Mouse (Mus musculus) cerebellum, adult 9-10 months (tissue): Measurements from ENCODE around the gene Mphosph10.
A peak's percentile ranks its signal among the peaks of the same experiment; 100 is the strongest.

Source experiments
- DNase-seq: peaks from one replicate; pipeline ENCODE4 v3.0.0; 2022

The Mphosph10 gene

GRCm38 (mm10) chr7:64392122-64392818 is at the start of gene Mphosph10, which contains the start of gene Mcee:
Mphosph10 (minus strand) TSS chr7:64392268.
Mcee (plus strand) TSS chr7:64392607.
- peak; percentile 93 for DNase-seq

GRCm38 (mm10) chr7:64440519-64440918 is 48.5 kb upstream of the Mphosph10 start:
- no peak for DNase-seq

- no peak for DNase-seq
Observed at GRCm38 (mm10) chr7:64439595-64440518, 47.8 kb upstream of the Mphosph10 start.

GRCm38 (mm10) chr7:64424861-64425260 is 32.8 kb upstream of the Mphosph10 start:
- peak; percentile 69 for DNase-seq

GRCm38 (mm10) chr7:64403989-64404388 is 11.9 kb upstream of the Mphosph10 start:
- no peak for DNase-seq

- no peak for DNase-seq
Observed at GRCm38 (mm10) chr7:64402452-64402851, 10.4 kb upstream of the Mphosph10 start.

- DNase-seq, result no peak
Observed at GRCm38 (mm10) chr7:64400725-64401124, 8.7 kb upstream of the Mphosph10 start.

GRCm38 (mm10) chr7:64392819-64393151 is 717 bp upstream of the Mphosph10 start:
- DNase-seq, result no peak

- peak; percentile 43 for DNase-seq
Observed at GRCm38 (mm10) chr7:64391479-64391878, 589 bp downstream of the Mphosph10 start.

GRCm38 (mm10) chr7:64373830-64374562 is 18.1 kb downstream of the Mphosph10 start, which contains the start of gene Fan1:
Fan1 (minus strand) TSS chr7:64374095.
- DNase-seq, result peak; percentile 85

- no peak for DNase-seq
Observed at GRCm38 (mm10) chr7:64373147-64373829, 18.8 kb downstream of the Mphosph10 start.

GRCm38 (mm10) chr7:64371940-64372878 is 19.9 kb downstream of the Mphosph10 start:
- no peak for DNase-seq

GRCm38 (mm10) chr7:64369841-64370240 is 22.2 kb downstream of the Mphosph10 start:
- DNase-seq, result no peak

GRCm38 (mm10) chr7:64365863-64366262 is 26.2 kb downstream of the Mphosph10 start:
- DNase-seq, result no peak

GRCm38 (mm10) chr7:64360586-64360945 is 31.5 kb downstream of the Mphosph10 start:
- no peak for DNase-seq

GRCm38 (mm10) chr7:64359943-64360585 is 32.0 kb downstream of the Mphosph10 start:
- DNase-seq, result no peak

- no peak for DNase-seq
Observed at GRCm38 (mm10) chr7:64358666-64359065, 33.4 kb downstream of the Mphosph10 start.

- DNase-seq, result peak; percentile 41
Observed at GRCm38 (mm10) chr7:64357405-64357804, 34.7 kb downstream of the Mphosph10 start.

GRCm38 (mm10) chr7:64356661-64357060 is 35.4 kb downstream of the Mphosph10 start:
- DNase-seq, result no peak

GRCm38 (mm10) chr7:64354206-64354605 is 37.9 kb downstream of the Mphosph10 start:
- DNase-seq, result no peak

GRCm38 (mm10) chr7:64351087-64351486 is 41.0 kb downstream of the Mphosph10 start:
- peak; percentile 77 for DNase-seq
